Mouse (Mus musculus) MN1 (cell line): ENCODE measurements around the gene Brdt.

ENCODE experiments used
- DNase-seq: peaks from one replicate; pipeline ENCODE4 v3.0.0-alpha.2; 2016; ENCODE audit warnings: low spot score

The Brdt gene

GRCm38 (mm10) chr5:107330916-107331421, at the start of gene Brdt:
TSS of gene Brdt (plus strand) at chr5:107331159.
- no peak for DNase-seq

GRCm38 (mm10) chr5:107282561-107283307, 48.2 kb upstream of the Brdt start:
- no peak for DNase-seq

- no peak for DNase-seq
Measured at GRCm38 (mm10) chr5:107283935-107284524, 46.9 kb upstream of the Brdt start.

GRCm38 (mm10) chr5:107285563-107285962, 45.4 kb upstream of the Brdt start:
- no peak for DNase-seq

- peak; percentile 75 for DNase-seq
Measured at GRCm38 (mm10) chr5:107287254-107287907, 43.6 kb upstream of the Brdt start.

- no peak for DNase-seq
Measured at GRCm38 (mm10) chr5:107287908-107288267, 43.1 kb upstream of the Brdt start.

GRCm38 (mm10) chr5:107288427-107289233, 42.3 kb upstream of the Brdt start:
- peak; percentile 31 for DNase-seq

GRCm38 (mm10) chr5:107289234-107289764, 41.7 kb upstream of the Brdt start, which contains the start of gene Tgfbr3:
TSS of gene Tgfbr3 (minus strand) at chr5:107289629.
- DNase-seq: peak; percentile 86

- DNase-seq: no peak
Measured at GRCm38 (mm10) chr5:107289986-107290385, 41.0 kb upstream of the Brdt start.

GRCm38 (mm10) chr5:107294041-107294440, 36.9 kb upstream of the Brdt start:
- DNase-seq: no peak

GRCm38 (mm10) chr5:107295061-107295816, 35.7 kb upstream of the Brdt start:
- DNase-seq: peak; percentile 80

- DNase-seq: no peak
Measured at GRCm38 (mm10) chr5:107295817-107296511, 35.0 kb upstream of the Brdt start.

GRCm38 (mm10) chr5:107296512-107297322, 34.2 kb upstream of the Brdt start:
- no peak for DNase-seq

- DNase-seq: no peak
Measured at GRCm38 (mm10) chr5:107298854-107299253, 32.1 kb upstream of the Brdt start.

- no peak for DNase-seq
Measured at GRCm38 (mm10) chr5:107303350-107303861, 27.6 kb upstream of the Brdt start.

- no peak for DNase-seq
Measured at GRCm38 (mm10) chr5:107304117-107304825, 26.7 kb upstream of the Brdt start.

- DNase-seq: no peak
Measured at GRCm38 (mm10) chr5:107307432-107307831, 23.5 kb upstream of the Brdt start.

GRCm38 (mm10) chr5:107317141-107317540, 13.8 kb upstream of the Brdt start:
- DNase-seq: no peak

- peak; percentile 50 for DNase-seq
Measured at GRCm38 (mm10) chr5:107320703-107321102, 10.3 kb upstream of the Brdt start.
